Mouse (Mus musculus) CD4-positive helper T cell, adult 2 months (primary cell): ENCODE data around the gene Nrarp.

Source experiments
- DNase-seq: peaks from one replicate; pipeline ENCODE4 v3.0.0-alpha.2; 2012; ENCODE audit warnings: low read depth, missing footprints, low spot score

Nrarp gene

DNA sequence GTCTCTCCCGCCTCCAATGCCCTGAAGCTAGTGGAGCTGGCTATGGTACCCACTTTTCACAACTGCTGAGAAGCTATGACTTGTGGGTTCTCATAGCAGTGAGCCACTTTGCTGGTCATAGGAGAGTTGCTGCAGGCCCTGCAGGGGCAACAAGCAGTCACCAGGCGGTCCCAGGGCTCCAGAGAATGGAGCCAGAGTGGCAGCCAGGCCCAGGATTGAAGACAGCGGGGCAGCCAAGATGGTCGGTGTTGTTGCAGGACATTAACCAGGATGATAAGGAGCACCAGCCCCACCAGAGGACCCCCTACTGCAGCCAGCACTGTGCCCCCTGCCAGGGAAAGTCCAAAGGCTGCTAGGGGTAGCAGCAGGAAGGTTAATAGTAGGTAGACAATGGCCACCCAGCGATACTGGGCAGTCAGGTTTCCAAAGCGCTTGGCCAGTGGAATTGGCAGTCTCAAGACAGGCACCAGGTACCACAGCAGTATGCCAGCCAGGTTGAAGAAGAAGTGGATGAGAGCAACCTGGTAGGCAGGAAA, 48.5 kb downstream of the Nrarp start:
- DNase-seq: no peak

DNA sequence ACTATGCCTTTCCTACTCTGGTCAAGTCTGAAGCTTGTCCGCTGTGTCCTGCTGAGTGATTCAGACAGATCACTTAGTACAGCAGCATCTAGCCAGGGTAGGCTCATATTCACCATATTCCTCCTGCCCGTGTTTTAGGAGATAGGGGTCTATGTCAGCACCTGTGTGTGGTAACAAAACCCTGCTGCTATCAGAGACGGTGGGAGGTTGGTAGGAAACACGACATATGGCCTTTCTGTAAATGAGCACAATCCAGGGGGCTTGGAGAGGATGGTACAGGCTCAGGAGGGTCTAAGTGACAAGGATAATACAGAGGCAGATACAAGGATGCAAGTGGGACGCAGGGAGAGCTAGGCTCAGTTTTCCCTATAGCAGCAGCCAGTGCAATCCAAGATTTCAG, 49.0 kb downstream of the Nrarp start:
- DNase-seq: no peak

DNA sequence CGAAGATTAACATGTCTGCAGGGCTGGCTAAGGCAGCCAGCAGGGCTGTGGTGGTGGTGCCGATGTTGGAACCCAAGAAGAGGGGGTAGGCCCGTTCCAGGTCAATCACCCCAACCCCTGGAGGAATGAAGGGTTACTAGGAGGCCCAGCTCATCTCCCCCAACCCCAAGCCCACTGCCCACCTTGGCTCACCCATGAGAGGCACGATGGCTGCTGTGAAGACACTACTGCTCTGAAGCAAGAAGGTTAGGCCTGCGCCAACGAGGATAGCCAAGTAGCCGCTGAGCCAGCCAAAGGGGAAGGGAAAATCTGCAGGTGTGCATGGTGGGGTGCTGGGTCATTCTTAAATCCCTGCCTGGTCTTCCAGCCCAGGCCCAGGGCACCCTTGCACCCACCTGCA, 50.0 kb downstream of the Nrarp start:
- no peak for DNase-seq

DNA sequence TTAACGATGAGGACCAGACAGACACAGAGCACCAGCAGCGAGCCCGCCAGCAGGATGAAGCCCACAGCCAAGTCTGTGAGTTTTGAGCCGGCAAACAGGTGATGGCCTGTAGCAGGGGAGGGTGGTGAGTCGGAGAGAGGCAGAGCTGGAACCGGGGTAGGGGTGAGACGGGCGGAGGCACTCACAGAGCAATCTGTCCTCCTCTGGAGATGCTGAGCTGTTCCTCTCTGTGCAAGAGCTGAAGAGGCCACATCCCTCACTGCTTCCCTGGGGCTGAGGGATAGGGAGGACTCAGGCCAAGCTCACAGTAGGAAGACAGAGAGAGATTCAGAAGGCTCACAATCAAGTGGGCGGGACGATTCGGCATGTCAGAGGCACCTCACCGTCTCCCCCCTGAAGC, 50.5 kb downstream of the Nrarp start:
- no peak for DNase-seq
